Mouse (Mus musculus): ENCODE data around the gene Mt1.
"Not testable (repeated sequence)": the region's sequence is repeated elsewhere in the genome, so short reads cannot be mapped to it uniquely, and the experiment has no call there.

Gene Mt1

GRCm38 (mm10) chr8:94178857-94179712 lies at the start of gene Mt1:
Gene Mt1 (plus strand): TSS chr8:94179082.
- peak; percentile 91 for DNase-seq (ENCODE audit: low spot score)

- DNase-seq (ENCODE audit: low spot score): no peak
Observed at GRCm38 (mm10) chr8:94129133-94129789, 49.6 kb upstream of the Mt1 start.

GRCm38 (mm10) chr8:94130126-94130525 lies 48.8 kb upstream of the Mt1 start:
- DNase-seq (ENCODE audit: low spot score): no peak

GRCm38 (mm10) chr8:94132096-94132495 lies 46.8 kb upstream of the Mt1 start:
- no peak for DNase-seq (ENCODE audit: low spot score)

- DNase-seq (ENCODE audit: low spot score): not testable (repeated sequence)
Observed at GRCm38 (mm10) chr8:94134601-94135000, 44.3 kb upstream of the Mt1 start.

- DNase-seq (ENCODE audit: low spot score): no peak
Observed at GRCm38 (mm10) chr8:94135556-94135955, 43.3 kb upstream of the Mt1 start.

- no peak for DNase-seq (ENCODE audit: low spot score)
Observed at GRCm38 (mm10) chr8:94136192-94136591, 42.7 kb upstream of the Mt1 start.

- DNase-seq (ENCODE audit: low spot score): no peak
Observed at GRCm38 (mm10) chr8:94136933-94137332, 41.9 kb upstream of the Mt1 start, which contains the start of gene Mt4. Gene Mt4 (plus strand): TSS chr8:94137197.

GRCm38 (mm10) chr8:94140266-94140795 lies 38.6 kb upstream of the Mt1 start:
- no peak for DNase-seq (ENCODE audit: low spot score)

- no peak for DNase-seq (ENCODE audit: low spot score)
Observed at GRCm38 (mm10) chr8:94148236-94148635, 30.6 kb upstream of the Mt1 start.

- DNase-seq (ENCODE audit: low spot score): no peak
Observed at GRCm38 (mm10) chr8:94150925-94151324, 28.0 kb upstream of the Mt1 start.

- peak; percentile 86 for DNase-seq (ENCODE audit: low spot score)
Observed at GRCm38 (mm10) chr8:94152513-94153300, 26.2 kb upstream of the Mt1 start, which contains the start of gene Mt3. Gene Mt3 (plus strand): TSS chr8:94152607.

- peak; percentile 23 for DNase-seq (ENCODE audit: low spot score)
Observed at GRCm38 (mm10) chr8:94153451-94153850, 25.4 kb upstream of the Mt1 start.

GRCm38 (mm10) chr8:94154537-94154936 lies 24.3 kb upstream of the Mt1 start:
- no peak for DNase-seq (ENCODE audit: low spot score)

GRCm38 (mm10) chr8:94156092-94156491 lies 22.8 kb upstream of the Mt1 start:
- no peak for DNase-seq (ENCODE audit: low spot score)

- not testable (repeated sequence) for DNase-seq (ENCODE audit: low spot score)
Observed at GRCm38 (mm10) chr8:94165772-94166171, 13.1 kb upstream of the Mt1 start.

GRCm38 (mm10) chr8:94167244-94167643 lies 11.6 kb upstream of the Mt1 start:
- peak; percentile 93 for DNase-seq (ENCODE audit: low spot score)

GRCm38 (mm10) chr8:94169547-94169946 lies 9.3 kb upstream of the Mt1 start:
- DNase-seq (ENCODE audit: low spot score): no peak

- no peak for DNase-seq (ENCODE audit: low spot score)
Observed at GRCm38 (mm10) chr8:94171321-94171755, 7.5 kb upstream of the Mt1 start.

- peak; percentile 79 for DNase-seq (ENCODE audit: low spot score)
Observed at GRCm38 (mm10) chr8:94172075-94172808, 6.6 kb upstream of the Mt1 start, which contains the start of gene Mt2. Gene Mt2 (plus strand): TSS chr8:94172664.

Measured in MN1 (cell line).